Mouse (Mus musculus): ENCODE data around the gene Snrnp27. TPM values are rescaled to one million over a fixed set of nuclear protein-coding genes. Genes with fewer than 3 reads are reported as not detected.

Snrnp27 gene
- total and polyA plus RNA-seq, 2 experiments: 8.6 to 18.7 TPM

GRCm38 (mm10) chr6:86708072-86708774, 23.9 kb upstream of the Snrnp27 start:
- DNase-seq (ENCODE audit: extremely low read depth, low read depth, low spot score): no peak
- WGBS: 92% methylated on average over 4 of the region's 4 CpGs
- no peaks in the 10 kb centered on the region for H3K79me2 ChIP-seq (ENCODE audit: control insufficient read depth, insufficient read depth, low read length)
- no peaks in the 10 kb centered on the region for H3K27me3 ChIP-seq (ENCODE audit: control insufficient read depth, insufficient read depth, low read length)
- no peak overlapping the region for H3K9ac ChIP-seq (ENCODE audit: low read depth, low read length)
- peaks cover 3% of the 10 kb centered on the region; the same call in 1 of the 2 replicates for H3K4me1 ChIP-seq (ENCODE audit: control insufficient read depth, insufficient read depth, low read length)
- H3K36me3 ChIP-seq (ENCODE audit: control insufficient read depth, insufficient read depth, low read length): peaks cover 20% of the 10 kb centered on the region
- H3K4me3 ChIP-seq (ENCODE audit: insufficient read depth, low read depth, low read length): no peak overlapping the region
- no peak overlapping the region for H3K27ac ChIP-seq (replicated peaks; ENCODE audit: insufficient read depth, low read depth, low read length)
- TF ChIP-seq CTCF (IDR thresholded peaks at IDR 0.05; ENCODE audit: low read depth, low read length) (no peak), POLR2A (IDR thresholded peaks at IDR 0.05; ENCODE audit: extremely low read depth, insufficient read depth, low read length) (no peak)

GRCm38 (mm10) chr6:86702577-86702976, 18.3 kb upstream of the Snrnp27 start:
- H3K79me2 ChIP-seq (ENCODE audit: control insufficient read depth, insufficient read depth, low read length): no peaks in the 10 kb centered on the region
- peak overlapping the region; percentile 61 for H3K27ac ChIP-seq (replicated peaks; ENCODE audit: insufficient read depth, low read depth, low read length)
- no peak overlapping the region for H3K4me3 ChIP-seq (ENCODE audit: insufficient read depth, low read depth, low read length)
- H3K36me3 ChIP-seq (ENCODE audit: control insufficient read depth, insufficient read depth, low read length): peaks cover 6% of the 10 kb centered on the region; the same call in 1 of the 2 replicates
- WGBS: 41% methylated on average over 9 of the region's 9 CpGs
- no peak overlapping the region for H3K9ac ChIP-seq (ENCODE audit: low read depth, low read length)
- TF ChIP-seq CTCF (IDR thresholded peaks at IDR 0.05; ENCODE audit: low read depth, low read length) (no peak), POLR2A (IDR thresholded peaks at IDR 0.05; ENCODE audit: extremely low read depth, insufficient read depth, low read length) (no peak)
- H3K4me1 ChIP-seq (ENCODE audit: control insufficient read depth, insufficient read depth, low read length): peaks cover 16% of the 10 kb centered on the region
- DNase-seq (ENCODE audit: extremely low read depth, low read depth, low spot score): peak; percentile 92
- no peaks in the 10 kb centered on the region for H3K27me3 ChIP-seq (ENCODE audit: control insufficient read depth, insufficient read depth, low read length)

GRCm38 (mm10) chr6:86697903-86698302, 13.6 kb upstream of the Snrnp27 start:
- Histone ChIP-seq H3K27me3 (ENCODE audit: control insufficient read depth, insufficient read depth, low read length) (no peaks in the 10 kb centered on the region), H3K4me3 (ENCODE audit: insufficient read depth, low read depth, low read length) (no peak overlapping the region), H3K27ac (replicated peaks; ENCODE audit: insufficient read depth, low read depth, low read length) (peak overlapping the region; percentile 81), H3K36me3 (ENCODE audit: control insufficient read depth, insufficient read depth, low read length) (peaks cover 4% of the 10 kb centered on the region; the same call in 1 of the 2 replicates), H3K9ac (ENCODE audit: low read depth, low read length) (no peak overlapping the region), H3K4me1 (ENCODE audit: control insufficient read depth, insufficient read depth, low read length) (peaks cover 17% of the 10 kb centered on the region), H3K79me2 (ENCODE audit: control insufficient read depth, insufficient read depth, low read length) (no peaks in the 10 kb centered on the region)
- DNase-seq (ENCODE audit: extremely low read depth, low read depth, low spot score): peak; percentile 85
- no peak for TF ChIP-seq POLR2A (IDR thresholded peaks at IDR 0.05; ENCODE audit: extremely low read depth, insufficient read depth, low read length)
- no peak for TF ChIP-seq CTCF (IDR thresholded peaks at IDR 0.05; ENCODE audit: low read depth, low read length)
- WGBS: 31% methylated on average over 6 of the region's 6 CpGs

GRCm38 (mm10) chr6:86696213-86696612, 11.9 kb upstream of the Snrnp27 start:
- no peak for DNase-seq (ENCODE audit: extremely low read depth, low read depth, low spot score)
- peaks cover 8% of the 10 kb centered on the region for H3K36me3 ChIP-seq (ENCODE audit: control insufficient read depth, insufficient read depth, low read length)
- no peak overlapping the region for H3K9ac ChIP-seq (ENCODE audit: low read depth, low read length)
- 93% methylated on average over 10 of the region's 10 CpGs for WGBS
- TF ChIP-seq CTCF (IDR thresholded peaks at IDR 0.05; ENCODE audit: low read depth, low read length) (no peak), POLR2A (IDR thresholded peaks at IDR 0.05; ENCODE audit: extremely low read depth, insufficient read depth, low read length) (no peak)
- no peak overlapping the region for H3K4me3 ChIP-seq (ENCODE audit: insufficient read depth, low read depth, low read length)
- H3K27ac ChIP-seq (replicated peaks; ENCODE audit: insufficient read depth, low read depth, low read length): no peak overlapping the region
- H3K4me1 ChIP-seq (ENCODE audit: control insufficient read depth, insufficient read depth, low read length): peaks cover 9% of the 10 kb centered on the region
- no peaks in the 10 kb centered on the region for H3K27me3 ChIP-seq (ENCODE audit: control insufficient read depth, insufficient read depth, low read length)
- H3K79me2 ChIP-seq (ENCODE audit: control insufficient read depth, insufficient read depth, low read length): no peaks in the 10 kb centered on the region

GRCm38 (mm10) chr6:86694465-86694864, 10.1 kb upstream of the Snrnp27 start:
- H3K4me1 ChIP-seq (ENCODE audit: control insufficient read depth, insufficient read depth, low read length): peaks cover 9% of the 10 kb centered on the region
- H3K27ac ChIP-seq (replicated peaks; ENCODE audit: insufficient read depth, low read depth, low read length): no peak overlapping the region
- DNase-seq (ENCODE audit: extremely low read depth, low read depth, low spot score): peak; percentile 35
- no peaks in the 10 kb centered on the region for H3K27me3 ChIP-seq (ENCODE audit: control insufficient read depth, insufficient read depth, low read length)
- TF ChIP-seq POLR2A (IDR thresholded peaks at IDR 0.05; ENCODE audit: extremely low read depth, insufficient read depth, low read length) (no peak), CTCF (IDR thresholded peaks at IDR 0.05; ENCODE audit: low read depth, low read length) (peak; percentile 70)
- H3K79me2 ChIP-seq (ENCODE audit: control insufficient read depth, insufficient read depth, low read length): no peaks in the 10 kb centered on the region
- peaks cover 9% of the 10 kb centered on the region for H3K36me3 ChIP-seq (ENCODE audit: control insufficient read depth, insufficient read depth, low read length)
- no peak overlapping the region for H3K9ac ChIP-seq (ENCODE audit: low read depth, low read length)
- no peak overlapping the region for H3K4me3 ChIP-seq (ENCODE audit: insufficient read depth, low read depth, low read length)

GRCm38 (mm10) chr6:86689671-86690070, 5.3 kb upstream of the Snrnp27 start:
- Histone ChIP-seq H3K27me3 (ENCODE audit: control insufficient read depth, insufficient read depth, low read length) (no peaks in the 10 kb centered on the region), H3K9ac (ENCODE audit: low read depth, low read length) (no peak overlapping the region), H3K79me2 (ENCODE audit: control insufficient read depth, insufficient read depth, low read length) (no peaks in the 10 kb centered on the region), H3K4me1 (ENCODE audit: control insufficient read depth, insufficient read depth, low read length) (no peaks in the 10 kb centered on the region), H3K36me3 (ENCODE audit: control insufficient read depth, insufficient read depth, low read length) (peaks cover 9% of the 10 kb centered on the region), H3K4me3 (ENCODE audit: insufficient read depth, low read depth, low read length) (no peak overlapping the region), H3K27ac (replicated peaks; ENCODE audit: insufficient read depth, low read depth, low read length) (no peak overlapping the region)
- WGBS: 95% methylated on average over 3 of the region's 3 CpGs
- no peak for TF ChIP-seq CTCF (IDR thresholded peaks at IDR 0.05; ENCODE audit: low read depth, low read length)
- no peak for TF ChIP-seq POLR2A (IDR thresholded peaks at IDR 0.05; ENCODE audit: extremely low read depth, insufficient read depth, low read length)
- no peak for DNase-seq (ENCODE audit: extremely low read depth, low read depth, low spot score)
